Mouse (Mus musculus) B cell, adult 2 months (primary cell): Measurements from ENCODE around the gene Olfr297.

Experiments used
- DNase-seq, 2 experiments: peaks; one replicate each; pipeline ENCODE4 v3.0.0; 2022

The Olfr297 gene

DNA sequence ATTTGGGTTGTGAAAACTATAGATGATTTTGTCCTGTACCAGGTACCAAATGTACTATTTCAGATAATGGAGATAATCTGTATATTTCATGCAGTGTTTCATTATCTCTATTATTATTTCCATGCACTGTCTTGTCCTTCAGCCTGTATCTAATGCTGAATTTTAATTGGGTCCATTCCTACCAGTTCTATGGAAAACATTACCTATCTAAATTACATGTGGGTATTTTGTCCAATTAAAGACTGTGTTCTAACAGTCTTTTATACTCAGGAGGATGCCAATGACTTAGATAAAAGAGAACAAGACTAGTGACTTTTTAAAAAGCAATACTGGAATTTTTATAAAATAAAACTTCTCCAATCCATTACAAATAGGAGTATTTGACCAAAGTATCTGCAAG lies at the start of gene Olfr297:
Olfr297 (plus strand) TSS at position 301 of the 400 bp plus-strand sequence.
- DNase-seq = no peak

GRCm38 (mm10) chr7:86492384-86492783 lies 27.4 kb upstream of the Olfr297 start, which contains the start of gene Olfr298:
Gene Olfr298, minus strand, starts transcription at chr7:86492484.
- DNase-seq = no peak
